In genomic region chr9:66125543-66126455, GRCm38 (mm10) we compare ENCODE assay signal across 8 mouse cellular contexts. TPM values are rescaled to one million over a fixed set of nuclear protein-coding genes. Genes with fewer than 3 reads are reported as not detected.
DNase-seq lines count a peak whose midpoint lies in the region; ATAC-seq and TF ChIP-seq lines count a peak whose summit lies in the region.

No protein-coding gene starts in this region.

- H3K36me3 ChIP-seq in kidney, postnatal 0 days (ENCODE audit: insufficient read depth, low read length): no peaks in the 10 kb centered on the region
- H3K36me3 ChIP-seq in heart, embryonic 13.5 days: peaks cover 28% of the 10 kb centered on the region
- H3K36me3 ChIP-seq in liver, embryonic 12.5 days: peaks cover 13% of the 10 kb centered on the region

- H3K27me3 ChIP-seq in kidney, postnatal 0 days (ENCODE audit: insufficient read depth, low read length): no peaks in the 10 kb centered on the region
- H3K27me3 ChIP-seq in heart, embryonic 13.5 days (replicated peaks): no peaks in the 10 kb centered on the region
- no peaks in the 10 kb centered on the region for H3K27me3 ChIP-seq in liver, embryonic 12.5 days (replicated peaks)

- H3K27ac ChIP-seq in kidney, postnatal 0 days: peak overlapping the region; percentile 75
- H3K27ac ChIP-seq in bone marrow, adult 2 months (ENCODE audit: control insufficient read depth, insufficient read depth, low read depth, low read length, poor library complexity): peak overlapping the region; percentile 73; the same call in 1 of the 2 replicates
- H3K27ac ChIP-seq in heart, embryonic 13.5 days (replicated peaks): peak overlapping the region; percentile 91
- H3K27ac ChIP-seq in liver, embryonic 12.5 days: peak overlapping the region; percentile 96

- H3K9me3 ChIP-seq in kidney, postnatal 0 days (replicated peaks; ENCODE audit: low read length): no peaks in the 10 kb centered on the region
- H3K9me3 ChIP-seq in heart, embryonic 13.5 days: no peaks in the 10 kb centered on the region
- H3K9me3 ChIP-seq in liver, embryonic 12.5 days (replicated peaks): no peaks in the 10 kb centered on the region

- TF ChIP-seq POLR2A in bone marrow, adult 2 months (IDR thresholded peaks at IDR 0.05; ENCODE audit: borderline replicate concordance, control insufficient read depth, low read depth, low read length): no peak

- TF ChIP-seq CTCF in kidney, postnatal 0 days (IDR thresholded peaks at IDR 0.05; ENCODE audit: low read depth): no peak
- no peak for TF ChIP-seq CTCF in bone marrow, adult 2 months (IDR thresholded peaks at IDR 0.05; ENCODE audit: control insufficient read depth, insufficient read depth, low read length)

- peak overlapping the region; percentile 57 for H3K4me3 ChIP-seq in kidney, postnatal 0 days (replicated peaks; ENCODE audit: low read depth, low read length)
- peak overlapping the region; percentile 38 for H3K4me3 ChIP-seq in bone marrow, adult 2 months (replicated peaks; ENCODE audit: control insufficient read depth, low read depth, low read length)
- H3K4me3 ChIP-seq in heart, embryonic 13.5 days: peak overlapping the region; percentile 89
- H3K4me3 ChIP-seq in liver, embryonic 12.5 days: peak overlapping the region; percentile 80

- peaks cover 17% of the 10 kb centered on the region for H3K4me1 ChIP-seq in kidney, postnatal 0 days (replicated peaks; ENCODE audit: insufficient read depth, low read length)
- peaks cover 3% of the 10 kb centered on the region for H3K4me1 ChIP-seq in bone marrow, adult 2 months (ENCODE audit: control insufficient read depth, insufficient read depth, low read length)
- H3K4me1 ChIP-seq in heart, embryonic 13.5 days: peaks cover 47% of the 10 kb centered on the region
- H3K4me1 ChIP-seq in liver, embryonic 12.5 days: peaks cover 77% of the 10 kb centered on the region

- ATAC-seq in kidney, postnatal 0 days (replicated peaks; ENCODE audit: low FRiP score, low read depth): no peak
- ATAC-seq in heart, embryonic 13.5 days (ENCODE audit: extremely low read depth, insufficient number of reproducible peaks, low FRiP score, low TSS enrichment): no peak
- ATAC-seq in liver, embryonic 12.5 days: no peak

- H3K9ac ChIP-seq in kidney, postnatal 0 days (ENCODE audit: low read depth, low read length): 0 out of 2 replicates have a peak overlapping the region, but pooled peaks have one; percentile 67
- H3K9ac ChIP-seq in heart, embryonic 13.5 days: peak overlapping the region; percentile 88
- peak overlapping the region; percentile 83 for H3K9ac ChIP-seq in liver, embryonic 12.5 days

- DNase-seq in kidney, postnatal 0 days (ENCODE audit: low spot score): no peak
- no peak for DNase-seq in kidney, postnatal 14 days
- peak; percentile 36 to 52 for DNase-seq in spleen, postnatal 10 days (ENCODE audit: low spot score in 2 of 2)
- DNase-seq in frontal cortex, postnatal 25 days (ENCODE audit: low spot score in 2 of 2): no peak
- DNase-seq in adrenal gland, adult 8-10 months: no peak

- 55% methylated on average over 12 of the region's 12 CpGs for WGBS in kidney, postnatal 0 days
- 14% methylated on average over 12 of the region's 12 CpGs for WGBS in bone marrow, adult 2 months
- WGBS in heart, embryonic 13.5 days: 37% methylated on average over 12 of the region's 12 CpGs
- WGBS in liver, embryonic 12.5 days (ENCODE audit: insufficient replicate concordance): 10% methylated on average over 12 of the region's 12 CpGs

- peak overlapping the region; percentile 82 for H3K4me2 ChIP-seq in kidney, postnatal 0 days (ENCODE audit: low read length)
- peak overlapping the region; percentile 91 for H3K4me2 ChIP-seq in heart, embryonic 13.5 days
- peak overlapping the region; percentile 92 for H3K4me2 ChIP-seq in liver, embryonic 12.5 days

RNA-seq across cellular contexts. Expression of gene Snx1, which starts 0.6 kb away (rescaled TPM):
- 131 and 141 TPM in 2 replicates for polyA plus RNA-seq in kidney, postnatal 0 days (2015; fragmentation: Nextera tagmentation; extraction: Ambion mirVana)
- polyA plus RNA-seq in bone marrow, adult 2 months (2011; ENCODE audit: insufficient read depth, insufficient read length, low replicate concordance, missing spikeins): 33.7 and 44.1 TPM in 2 replicates
- 59.6 and 65.8 TPM in 2 replicates for polyA plus RNA-seq in heart, embryonic 13.5 days (2015; fragmentation: Nextera tagmentation; extraction: Ambion mirVana)
- 89.6 and 95.1 TPM in 2 replicates for polyA plus RNA-seq in liver, embryonic 12.5 days (2016; fragmentation: Nextera tagmentation; extraction: Ambion mirVana)
- 100 to 1,000 TPM; 116 to 172 (median 143) TPM for total RNA-seq in adrenal gland, adult 8-10 months (2022)

RNA-seq across cellular contexts. Expression of gene Ciao2a, which starts 0.6 kb away (rescaled TPM):
- 173 and 186 TPM in 2 replicates for polyA plus RNA-seq in kidney, postnatal 0 days (2015; fragmentation: Nextera tagmentation; extraction: Ambion mirVana)
- polyA plus RNA-seq in bone marrow, adult 2 months (2011; ENCODE audit: insufficient read depth, insufficient read length, low replicate concordance, missing spikeins): 27.0 and 37.6 TPM in 2 replicates
- polyA plus RNA-seq in heart, embryonic 13.5 days (2015; fragmentation: Nextera tagmentation; extraction: Ambion mirVana): 152 and 172 TPM in 2 replicates
- polyA plus RNA-seq in liver, embryonic 12.5 days (2016; fragmentation: Nextera tagmentation; extraction: Ambion mirVana): 199 TPM in 2 replicates
- total RNA-seq in adrenal gland, adult 8-10 months (2022): 10 to 100 TPM; 63.2 to 79.3 (median 71.1) TPM

RNA-seq across cellular contexts. Expression of gene Dapk2, which starts 32.2 kb away (rescaled TPM):
- 8.4 and 8.6 TPM in 2 replicates for polyA plus RNA-seq in kidney, postnatal 0 days (2015; fragmentation: Nextera tagmentation; extraction: Ambion mirVana)
- polyA plus RNA-seq in bone marrow, adult 2 months (2011; ENCODE audit: insufficient read depth, insufficient read length, low replicate concordance, missing spikeins): 33.5 and 34.8 TPM in 2 replicates
- polyA plus RNA-seq in heart, embryonic 13.5 days (2015; fragmentation: Nextera tagmentation; extraction: Ambion mirVana): 4.5 and 4.6 TPM in 2 replicates
- polyA plus RNA-seq in liver, embryonic 12.5 days (2016; fragmentation: Nextera tagmentation; extraction: Ambion mirVana): 12.3 and 16.4 TPM in 2 replicates
- 1 to 10 TPM; 6.2 to 9.0 (median 8.1) TPM for total RNA-seq in adrenal gland, adult 8-10 months (2022)

RNA-seq across cellular contexts. Expression of gene Snx22, which starts 56.3 kb away (rescaled TPM):
- 1.1 and 1.4 TPM in 2 replicates for polyA plus RNA-seq in kidney, postnatal 0 days (2015; fragmentation: Nextera tagmentation; extraction: Ambion mirVana)
- polyA plus RNA-seq in bone marrow, adult 2 months (2011; ENCODE audit: insufficient read depth, insufficient read length, low replicate concordance, missing spikeins): 21.4 and 26.4 TPM in 2 replicates
- 2.3 and 3.0 TPM in 2 replicates for polyA plus RNA-seq in heart, embryonic 13.5 days (2015; fragmentation: Nextera tagmentation; extraction: Ambion mirVana)
- 29.6 and 33.4 TPM in 2 replicates for polyA plus RNA-seq in liver, embryonic 12.5 days (2016; fragmentation: Nextera tagmentation; extraction: Ambion mirVana)
- total RNA-seq in adrenal gland, adult 8-10 months (2022): 1 to 10 TPM in 1 of 4 experiments, under 1 TPM in 3; 0.09 to 1.1 (median 0.60) TPM

Comparison
In these comparisons a context has a peak if more than half of its experiments do, and no peak if none do; other contexts are left out.
1. DNase-seq: peak in spleen, postnatal 10 days (2 of 2); none in kidney, postnatal 0 days (single experiment), kidney, postnatal 14 days (single experiment), frontal cortex, postnatal 25 days (0 of 2) and adrenal gland, adult 8-10 months (single experiment).
2. H3K4me3 ChIP-seq: peak in every context shown above with its lines; median percentile 89 in heart, embryonic 13.5 days; 80 in liver, embryonic 12.5 days; 57 in kidney, postnatal 0 days; 38 in bone marrow, adult 2 months.
3. Peak in every context shown above with its lines, with median percentiles within 50 percentile points of each other: H3K27ac ChIP-seq, H3K4me2 ChIP-seq and H3K9ac ChIP-seq.